Mouse (Mus musculus) spleen, postnatal 0 days (tissue): ENCODE measurements around the gene Tyr. TPM values are rescaled to one million over a fixed set of nuclear protein-coding genes. Genes with fewer than 3 reads are reported as not detected.

Experiments used
- polyA plus RNA-seq: library from polyadenylated mRNA; unstranded; fragments of >200 nt; fragmentation: Nextera tagmentation; extraction: Ambion mirVana; gene quantifications from 2 replicates; pipeline ENCODE4 v1.2.1, GENCODE M21; 2015

Tyr gene
- polyA plus RNA-seq, result 0.02 TPM in 2 replicates

GRCm38 (mm10) chr7:87493412-87493811 lies at the start of gene Tyr:
TSS of gene Tyr (minus strand) at chr7:87493512.

Other genes starting within 250 kb of the Tyr start
- gene Nox4, start 247.4 kb downstream of the Tyr start, polyA plus RNA-seq, result 0.90 and 1.1 TPM in 2 replicates
- gene Grm5, start 90.7 kb upstream of the Tyr start, polyA plus RNA-seq, result not detected in 2 replicates